Mouse (Mus musculus) liver, adult 2 months (tissue): Measurements from ENCODE around the gene Smc1b.

ENCODE experiments used
- CTCF ChIP-seq: fragments of 200-500 bp; IDR thresholded peaks from 2 replicates; pipeline ENCODE4 v1.5.1; 2011; ENCODE audit warnings: low read depth, low read length, control low read depth
- POLR2A ChIP-seq: fragments of 200-500 bp; IDR thresholded peaks from 2 replicates; pipeline ENCODE4 v1.6.1; 2011; ENCODE audit warnings: low read length, control low read depth; ENCODE audit not compliant: insufficient read depth; ENCODE audit errors: extremely low read depth

DNA sequence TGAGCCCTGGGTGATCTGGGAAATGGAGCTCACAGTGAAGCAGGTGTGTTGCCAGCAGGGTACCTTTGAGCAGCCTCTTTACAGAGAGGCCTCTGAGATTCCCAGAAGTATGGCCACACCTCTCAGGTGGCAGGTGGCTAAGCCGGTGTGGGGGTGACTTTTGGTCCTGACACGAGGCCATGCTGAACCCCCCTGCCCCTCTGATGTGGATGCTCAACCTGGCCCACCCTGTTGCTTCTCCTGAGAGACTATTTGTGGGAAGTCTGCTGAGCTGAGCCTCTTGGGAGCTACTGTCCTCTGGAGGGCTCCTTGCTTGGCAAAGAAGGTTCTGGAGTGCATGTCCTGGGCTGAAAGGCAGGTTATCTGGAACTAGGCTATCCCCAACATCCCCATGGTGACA, 10.7 kb upstream of the Smc1b start:
- TF ChIP-seq CTCF (no peak), POLR2A (no peak)
